Mouse (Mus musculus) neural tube, embryonic 10.5 days (tissue): Measurements from ENCODE around the gene Pip4k2a.

Experiments
- DNase-seq: peaks from one replicate; pipeline ENCODE4 v3.0.0-alpha.2; 2017; ENCODE audit warnings: low spot score; ENCODE audit errors: extremely low spot score

The Pip4k2a gene

GRCm38 (mm10) chr2:18797776-18798175 lies 200.2 kb downstream of the Pip4k2a start:
- DNase-seq = no peak

- no peak for DNase-seq
These were observed 203.7 kb downstream of the Pip4k2a start for GRCm38 (mm10) chr2:18794261-18794660.
